Mouse (Mus musculus) thymus, postnatal 25 days (tissue): Measurements from ENCODE around the gene Pcid2.
A peak's percentile ranks its signal among the peaks of the same experiment; 100 is the strongest.

Experiments used
- DNase-seq: peaks from one replicate; pipeline ENCODE4 v3.0.0; 2022

Gene Pcid2

DNA sequence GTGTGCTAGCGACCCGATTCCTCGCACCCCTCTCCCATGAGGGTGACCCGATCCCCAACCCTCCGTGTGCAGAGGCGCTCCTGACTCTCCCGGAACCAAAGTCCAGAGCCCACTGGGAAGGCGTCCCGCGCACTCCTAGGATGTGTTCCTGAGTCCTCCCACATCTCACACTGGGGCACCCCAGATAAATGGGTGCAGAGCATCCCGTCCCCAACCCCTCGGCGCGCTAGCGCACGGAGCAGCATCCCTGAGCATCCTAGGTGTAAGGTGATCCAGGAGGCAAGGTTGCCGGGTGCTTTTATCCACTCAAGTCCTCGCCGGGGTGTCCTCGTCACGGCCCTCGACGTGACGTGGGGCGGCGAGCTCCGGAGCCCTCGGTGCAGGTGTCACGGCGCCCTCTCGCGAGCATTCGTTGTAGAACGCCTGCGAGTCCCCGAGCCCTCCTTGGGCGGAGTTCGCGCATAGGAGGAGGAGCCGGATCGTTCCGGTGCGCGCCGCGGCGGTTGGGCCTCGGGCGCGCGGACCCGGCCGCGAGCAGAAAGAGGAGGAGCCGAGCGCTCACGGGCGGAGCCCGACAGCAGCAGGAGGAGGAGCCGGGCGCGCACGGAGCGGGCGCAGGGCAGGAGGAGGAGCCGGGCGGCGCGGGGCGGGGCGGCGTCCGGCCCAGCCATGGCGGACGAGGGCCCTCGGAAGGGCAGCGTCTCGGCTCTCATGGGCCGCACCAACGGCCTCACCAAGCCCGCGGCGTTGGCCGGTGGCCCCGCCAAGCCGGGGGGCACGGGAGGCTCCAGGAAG, at the start of gene Pcid2, which contains the start of gene Cul4a:
Gene Pcid2, minus strand, starts transcription at position 373 of the 795 bp plus-strand sequence.
Gene Cul4a, plus strand, starts transcription at position 535 of the 795 bp plus-strand sequence.
- DNase-seq = peak; percentile 97

DNA sequence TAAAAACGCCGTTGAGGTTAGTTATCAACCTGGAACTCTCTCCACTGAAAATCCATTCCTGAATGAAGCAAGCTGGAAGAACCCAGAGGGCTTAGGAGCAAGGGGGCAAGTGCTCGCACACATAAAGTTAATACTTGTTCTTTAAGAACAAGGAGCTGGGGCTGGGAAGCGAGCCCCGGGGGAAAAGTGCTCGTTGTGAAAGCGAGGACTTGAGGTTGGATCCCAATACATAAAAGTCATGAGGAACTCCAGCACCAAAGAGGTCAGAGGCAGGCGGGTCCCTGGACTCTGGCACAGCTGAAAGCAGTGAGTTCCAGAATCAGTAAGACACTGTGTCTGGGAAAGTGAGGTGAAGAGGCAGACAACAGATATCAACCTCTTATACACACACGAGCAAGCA, 48.8 kb upstream of the Pcid2 start:
- DNase-seq = no peak

DNA sequence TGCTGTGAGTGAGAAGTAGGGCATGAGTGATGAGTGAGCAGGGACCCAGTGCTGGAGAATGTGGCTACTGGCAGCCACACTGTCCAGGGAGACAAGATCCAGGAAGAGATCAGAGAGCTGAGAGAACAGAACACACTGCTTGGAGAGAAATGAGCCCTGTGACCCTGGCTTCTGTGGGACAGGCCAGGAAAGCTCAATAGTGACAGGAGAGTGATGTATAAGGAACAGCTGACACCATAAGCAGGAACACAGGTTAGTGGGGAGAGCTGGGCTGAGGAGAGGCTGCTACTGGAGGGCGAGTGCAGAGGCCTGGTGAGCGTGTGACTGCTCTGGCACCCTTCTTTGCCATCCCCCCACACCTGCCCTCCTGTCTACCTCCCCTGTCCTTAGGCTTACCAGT, 45.7 kb upstream of the Pcid2 start:
- DNase-seq = no peak

DNA sequence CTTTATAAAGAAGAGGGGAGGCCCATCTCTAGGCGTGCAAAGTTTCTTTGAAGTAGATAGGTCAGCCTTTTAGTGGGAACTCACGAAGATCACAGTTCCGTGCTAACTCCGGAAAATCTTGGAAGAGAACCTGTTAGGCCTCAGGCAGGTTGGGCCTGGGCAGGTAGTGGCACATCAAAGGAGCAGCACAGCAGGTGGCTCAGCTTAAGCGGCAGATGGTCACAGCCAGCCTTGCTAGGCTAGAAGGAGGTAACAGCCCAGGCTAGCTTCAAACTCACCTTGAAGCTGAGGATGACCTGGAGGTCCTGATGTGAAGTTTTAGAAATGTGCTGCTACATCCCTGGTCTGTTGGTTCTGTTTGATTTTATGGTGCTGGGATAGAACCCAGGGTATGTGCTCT, 44.6 kb upstream of the Pcid2 start:
- no peak for DNase-seq

DNA sequence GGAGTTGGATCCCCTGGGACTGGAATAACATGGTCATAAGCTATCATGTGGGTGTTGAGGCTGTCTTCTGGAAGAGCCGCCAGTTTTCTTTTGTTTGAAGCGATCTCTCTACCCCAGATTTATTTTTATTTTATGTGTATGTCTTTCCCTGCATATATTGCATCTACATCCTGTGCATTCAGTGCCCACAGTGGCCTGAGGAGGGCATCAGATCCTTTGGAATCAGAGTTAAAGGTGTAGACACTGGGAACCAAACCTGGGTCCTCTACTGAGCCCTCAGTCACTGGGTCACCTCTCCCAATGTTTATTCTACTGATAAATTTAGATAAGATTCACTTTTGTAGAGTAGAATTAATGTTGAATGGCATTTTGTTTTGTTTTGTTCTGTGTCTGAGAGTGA, 44.0 kb upstream of the Pcid2 start:
- DNase-seq = no peak

DNA sequence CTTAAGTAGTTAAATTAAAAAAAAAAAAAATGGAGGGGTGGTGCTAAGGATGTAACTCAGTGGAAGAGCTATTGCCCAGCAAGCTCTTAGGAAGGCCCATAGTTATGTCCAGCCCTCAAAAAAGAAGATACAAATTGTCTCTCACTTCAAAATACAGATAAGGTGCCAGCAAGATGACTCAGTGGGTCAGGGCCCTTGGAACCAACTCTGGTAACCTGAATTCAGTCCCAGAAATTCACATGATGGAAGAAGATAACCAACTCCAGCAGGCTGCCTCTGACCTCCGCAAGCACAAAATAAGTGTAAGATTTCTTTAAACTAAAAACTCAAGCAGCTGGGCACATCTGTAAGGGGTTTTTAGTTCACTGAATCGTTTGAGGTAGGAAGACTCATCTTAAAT, 43.2 kb upstream of the Pcid2 start:
- no peak for DNase-seq

GRCm38 (mm10) chr8:13141681-13142080, 36.4 kb upstream of the Pcid2 start:
- no peak for DNase-seq

DNA sequence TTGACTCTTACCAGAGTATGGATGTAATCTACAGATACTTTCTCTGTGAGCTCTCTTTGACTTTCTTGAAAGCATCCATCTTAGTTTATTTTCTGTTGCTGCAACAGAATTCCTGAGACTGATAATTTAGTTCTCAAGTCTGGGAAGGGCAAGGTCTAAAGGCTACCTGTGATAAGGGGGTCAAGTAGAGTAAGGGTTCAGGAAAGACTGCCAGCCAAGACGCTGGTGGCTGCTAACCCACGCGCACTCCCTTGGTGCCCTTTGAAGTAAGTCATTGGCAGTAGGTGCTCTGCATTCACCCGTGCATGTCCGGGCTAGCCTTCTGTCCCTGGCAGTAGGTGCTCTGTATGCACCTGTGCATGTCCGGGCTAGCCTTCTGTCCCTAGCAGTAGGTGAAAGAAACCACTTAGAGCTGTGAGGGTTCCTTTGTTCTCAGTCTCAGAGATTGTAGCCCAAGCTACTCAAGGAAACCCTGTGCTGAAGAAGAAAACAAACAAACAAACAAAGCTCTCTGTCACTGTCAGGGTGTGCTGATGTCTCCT, 34.5 kb upstream of the Pcid2 start:
- DNase-seq = no peak

DNA sequence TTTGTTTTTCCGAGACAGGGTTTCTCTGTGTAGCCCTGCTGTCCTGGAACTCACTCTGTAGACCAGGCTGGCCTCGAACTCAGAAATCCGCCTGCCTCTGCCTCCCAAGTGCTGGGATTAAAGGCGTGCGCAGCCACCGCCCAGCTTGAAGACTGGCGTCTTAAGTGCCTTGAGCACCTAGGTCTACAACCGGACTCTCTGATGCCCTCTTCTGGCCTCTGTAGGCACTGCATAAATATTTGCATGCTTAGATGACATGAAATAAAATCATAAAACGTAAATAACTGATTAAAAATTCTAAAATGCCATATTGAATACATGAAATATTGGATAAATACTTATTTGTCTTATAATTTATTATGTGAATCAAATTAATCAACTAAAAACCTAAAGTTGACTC, 27.0 kb upstream of the Pcid2 start:
- peak; percentile 58 for DNase-seq

- no peak for DNase-seq
Measured at GRCm38 (mm10) chr8:13124897-13125296, 19.6 kb upstream of the Pcid2 start.

DNA sequence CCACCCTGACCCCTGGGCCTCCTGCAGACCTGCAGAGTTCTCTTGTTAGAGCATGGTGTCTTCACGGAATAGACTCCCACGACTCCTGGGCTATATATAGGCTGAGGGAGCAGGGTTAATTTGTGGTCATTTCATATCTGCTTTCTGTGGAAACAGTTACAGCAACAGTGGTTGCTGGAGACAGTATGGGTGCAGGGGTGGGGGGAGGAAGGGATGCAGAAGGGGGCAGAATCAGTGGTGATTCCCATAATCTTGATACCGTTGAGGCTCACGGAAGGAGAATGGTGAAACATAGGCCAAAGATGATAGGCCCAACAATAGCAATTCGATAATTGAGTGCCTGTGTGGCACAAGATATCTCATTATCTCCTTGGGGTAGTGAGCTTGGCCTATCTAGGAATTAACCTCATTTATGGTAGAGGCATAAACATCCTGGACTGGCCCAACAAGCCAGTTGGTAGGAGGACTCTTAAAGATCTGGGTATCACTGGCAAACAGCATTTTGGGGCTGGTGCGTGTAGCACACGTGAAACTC, 17.7 kb upstream of the Pcid2 start:
- DNase-seq = no peak

DNA sequence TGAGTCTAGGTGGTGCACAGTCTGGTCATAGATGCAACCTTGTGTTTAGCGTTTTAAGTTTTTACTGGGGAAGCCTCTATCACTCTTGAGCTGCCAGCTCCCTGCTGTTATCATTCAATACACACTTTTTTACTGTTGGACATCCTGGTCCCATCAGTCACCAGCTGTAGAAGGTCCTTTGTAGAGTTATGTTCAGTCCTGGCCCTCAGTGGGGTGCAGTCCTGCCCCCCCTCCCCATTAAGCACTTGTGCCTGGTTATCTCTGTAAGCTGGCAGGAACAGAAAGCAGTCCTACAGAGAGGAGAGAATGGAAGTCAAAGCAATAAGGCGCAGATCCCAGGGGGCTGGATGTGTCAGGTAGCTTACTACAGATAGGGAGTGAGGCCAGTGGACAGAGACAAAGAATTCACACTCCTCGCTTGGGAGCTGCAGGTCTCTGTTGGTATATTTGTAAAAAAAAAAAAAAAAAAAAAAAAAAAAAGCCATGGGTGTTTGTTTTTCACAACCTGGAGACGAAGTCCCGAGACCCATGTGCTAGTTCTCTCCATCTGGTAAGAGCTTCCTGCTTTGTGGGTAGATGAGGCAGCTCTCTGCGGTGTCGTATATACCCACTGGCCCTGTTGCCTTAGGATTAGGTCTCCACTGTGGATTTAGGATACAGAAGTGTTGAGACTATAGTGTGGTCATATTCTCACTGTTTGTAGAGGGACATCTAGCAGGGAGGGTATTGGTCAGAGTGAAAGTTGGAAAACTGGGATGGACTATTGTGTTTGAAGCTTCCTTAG, 15.8 kb upstream of the Pcid2 start:
- DNase-seq = no peak

DNA sequence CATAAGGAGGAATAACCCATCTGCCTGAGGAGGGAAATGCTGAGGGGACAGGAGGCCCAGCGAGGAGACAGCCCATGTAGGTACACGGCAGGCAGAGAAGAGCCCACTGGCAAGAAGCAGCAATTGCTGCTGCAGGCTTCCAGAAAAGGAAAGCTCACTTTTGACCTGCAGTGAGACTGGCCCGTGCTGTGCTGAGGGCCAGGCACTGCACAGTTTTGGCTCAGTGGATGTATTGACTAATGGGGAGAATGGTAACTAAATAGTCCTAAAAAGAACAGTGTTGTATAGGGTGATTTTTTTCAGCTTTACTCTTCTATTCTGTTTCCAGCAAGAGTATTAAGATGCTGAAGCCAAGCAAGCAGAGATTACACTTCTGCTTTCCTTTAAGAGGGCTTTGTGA, 13.3 kb upstream of the Pcid2 start:
- no peak for DNase-seq

- no peak for DNase-seq
Measured at GRCm38 (mm10) chr8:13117096-13117495, 11.8 kb upstream of the Pcid2 start.

DNA sequence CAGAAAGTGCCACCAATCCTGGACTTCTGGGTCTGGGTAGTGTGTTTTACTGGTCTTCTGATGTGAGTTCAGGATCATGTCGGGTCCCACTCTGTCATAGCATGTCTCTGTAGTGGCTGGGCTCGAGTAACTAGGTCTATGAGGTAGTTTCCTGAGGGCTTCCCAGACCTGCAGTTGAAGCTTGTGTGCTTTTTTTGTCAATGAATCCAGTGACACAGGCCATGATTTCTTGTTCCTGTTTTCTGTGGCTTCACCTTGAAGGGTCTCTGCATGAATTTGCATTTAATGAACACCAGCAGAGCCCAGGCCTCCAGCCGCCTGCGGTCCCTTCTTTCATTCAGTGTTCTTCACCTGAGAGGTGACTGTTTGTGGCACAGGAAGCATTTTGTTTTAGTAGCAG, 8.0 kb upstream of the Pcid2 start:
- no peak for DNase-seq

DNA sequence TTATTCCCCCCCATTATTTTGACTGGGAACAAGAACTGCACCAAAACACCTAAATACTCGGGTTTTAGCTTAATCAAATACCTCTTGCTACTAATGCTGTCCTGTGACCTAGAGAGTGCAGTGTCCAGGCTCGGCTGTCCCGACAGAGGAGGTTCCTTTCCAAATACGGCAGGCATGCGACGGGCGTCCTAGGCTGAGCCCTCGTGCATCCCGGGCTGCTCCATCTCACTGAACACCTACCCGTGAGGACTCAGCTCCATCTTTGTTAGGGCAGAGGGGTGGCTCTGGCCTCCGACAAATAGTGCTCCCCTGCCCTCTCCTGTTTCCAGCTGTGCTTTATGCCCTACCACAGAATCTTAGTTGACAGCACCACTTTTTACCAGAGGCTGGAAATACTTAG, 6.7 kb upstream of the Pcid2 start:
- no peak for DNase-seq

DNA sequence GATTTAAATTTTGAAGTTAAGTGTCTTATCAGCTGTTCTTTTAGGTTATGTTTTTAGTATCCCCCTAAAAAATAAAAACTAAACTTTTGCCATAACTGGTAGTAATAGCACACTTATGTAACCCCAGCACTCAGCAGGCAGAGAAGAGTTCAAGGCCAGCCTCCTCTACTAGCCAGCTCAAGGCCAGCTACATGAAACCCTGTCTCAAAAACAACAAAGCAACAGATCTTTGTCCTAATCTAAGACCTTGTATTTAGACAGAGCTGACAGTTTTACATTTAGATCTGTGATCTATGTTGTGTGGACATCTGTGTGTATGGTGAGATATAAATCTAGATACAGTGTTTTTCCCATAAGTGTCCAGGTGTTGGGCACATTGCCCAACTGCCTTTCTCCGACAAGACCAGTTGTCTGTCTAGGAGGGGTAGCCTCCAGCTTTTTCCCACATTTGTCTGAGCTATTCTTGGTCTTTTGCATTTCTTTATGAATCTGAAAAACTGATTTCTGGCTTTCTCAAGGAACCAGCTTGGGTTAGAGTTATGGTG, 4.2 kb upstream of the Pcid2 start:
- DNase-seq = no peak

DNA sequence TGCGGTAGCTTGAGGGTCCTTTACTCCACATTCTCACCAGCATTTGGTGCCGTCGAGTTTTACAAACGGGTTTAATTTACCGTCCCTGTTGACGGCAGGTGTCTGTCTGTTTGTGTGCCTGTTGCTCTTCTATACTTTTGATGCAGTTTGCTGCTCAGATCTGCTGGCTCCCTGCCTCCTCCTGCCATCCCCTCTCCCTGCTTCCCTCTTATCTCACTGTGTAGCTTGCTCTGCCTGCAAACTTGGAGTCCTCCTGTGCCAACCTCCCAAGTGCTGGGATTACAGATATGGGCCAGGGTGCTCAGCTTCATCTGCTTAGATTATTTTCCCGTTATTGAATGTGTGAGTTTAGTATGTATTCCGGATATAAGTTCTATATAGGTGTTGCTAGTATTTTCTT, 3.7 kb upstream of the Pcid2 start:
- no peak for DNase-seq

- DNase-seq = no peak
Measured at GRCm38 (mm10) chr8:13107990-13108638, 2.9 kb upstream of the Pcid2 start.

DNA sequence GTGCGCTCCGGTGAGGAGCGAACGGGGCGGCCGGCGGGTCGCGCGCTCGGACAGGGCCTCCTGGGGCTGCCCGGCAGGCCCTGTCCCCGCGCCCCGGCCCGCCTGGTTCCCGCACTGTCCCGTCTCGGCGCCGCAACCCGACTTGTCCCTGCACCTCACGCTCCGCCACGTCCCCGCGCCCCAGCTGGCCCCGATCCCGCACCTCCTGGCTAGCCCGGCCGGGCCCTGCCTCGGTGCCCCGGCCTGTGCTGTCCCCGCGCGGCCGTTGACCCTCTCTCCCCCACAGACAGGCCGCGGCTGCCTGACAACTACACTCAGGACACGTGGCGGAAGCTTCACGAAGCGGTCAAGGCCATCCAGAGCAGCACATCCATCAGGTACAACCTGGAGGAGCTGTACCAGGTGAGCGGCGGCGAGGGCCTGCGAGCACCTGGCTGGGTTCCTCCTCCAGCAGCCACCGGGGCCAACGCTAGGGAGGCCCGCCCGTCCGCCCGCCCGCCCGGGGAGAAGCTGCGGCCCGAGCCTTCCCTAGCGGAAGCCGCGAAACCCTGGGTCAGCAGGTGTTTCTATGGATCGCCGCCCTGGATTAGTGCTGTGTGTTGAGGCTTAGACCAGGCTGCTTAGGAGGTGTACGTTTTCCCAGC, 771 bp upstream of the Pcid2 start:
- DNase-seq = peak; percentile 48

- DNase-seq = peak; percentile 91
Measured at GRCm38 (mm10) chr8:13104691-13105086, 570 bp downstream of the Pcid2 start.

- DNase-seq = no peak
Measured at GRCm38 (mm10) chr8:13077542-13077941, 27.7 kb downstream of the Pcid2 start.
